Mouse (Mus musculus) hindbrain, embryonic 11.5 days (tissue): Measurements from ENCODE around the gene Ifitm6. TPM values are rescaled to one million over a fixed set of nuclear protein-coding genes. Genes with fewer than 3 reads are reported as not detected.
"Not testable (repeated sequence)": the region's sequence is repeated elsewhere in the genome, so short reads cannot be mapped to it uniquely, and the experiment has no call there.

Experiments used
- ATAC-seq: fragments of 200-750 bp; cut with Nextera tagmentation; 2 replicates; pipeline ENCODE4 v1.8.0; 2017; ENCODE audit warnings: mild to moderate bottlenecking, moderate TSS enrichment, moderate library complexity; ENCODE audit not compliant: low FRiP score
- DNase-seq: peaks from one replicate; pipeline ENCODE4 v3.0.0-alpha.2; 2015; ENCODE audit warnings: low spot score
- H3K27ac ChIP-seq: fragments of 300-500 bp; sonication (generic); 2 replicates; pipeline ENCODE4 v1.5.1; 2014; ENCODE audit warnings: mild to moderate bottlenecking, low read depth, low read length
- H3K27me3 ChIP-seq: fragments of 300-500 bp; sonication (generic); 2 replicates; pipeline ENCODE4 v1.6.1; 2014; ENCODE audit warnings: mild to moderate bottlenecking, low read length, moderate library complexity, mixed read lengths; ENCODE audit not compliant: control insufficient read depth, insufficient read depth
- H3K36me3 ChIP-seq: fragments of 300-500 bp; sonication (generic); 2 replicates; pipeline ENCODE4 v1.6.1; 2014; ENCODE audit warnings: mild to moderate bottlenecking, low read length, moderate library complexity, mixed read lengths; ENCODE audit not compliant: control insufficient read depth, insufficient read depth
- H3K4me1 ChIP-seq: fragments of 300-500 bp; sonication (generic); replicated peaks from 2 replicates; pipeline ENCODE4 v1.6.1; 2014; ENCODE audit warnings: low read length, mixed read lengths; ENCODE audit not compliant: control insufficient read depth, insufficient read depth
- H3K4me2 ChIP-seq: fragments of 300-500 bp; sonication (generic); replicated peaks from 2 replicates; pipeline ENCODE4 v1.6.1; 2014; ENCODE audit warnings: mild to moderate bottlenecking, low read depth, low read length
- H3K4me3 ChIP-seq: fragments of 300-500 bp; sonication (generic); 2 replicates; pipeline ENCODE4 v1.5.1; 2014; ENCODE audit warnings: low read depth, low read length
- H3K9ac ChIP-seq: fragments of 300-500 bp; sonication (generic); 2 replicates; pipeline ENCODE4 v1.6.1; 2014; ENCODE audit warnings: low read depth, low read length
- H3K9me3 ChIP-seq: fragments of 300-500 bp; sonication (generic); 2 replicates; pipeline ENCODE4 v1.6.1; 2016; ENCODE audit warnings: low read length; ENCODE audit not compliant: control insufficient read depth
- WGBS: fragments of 180-500 bp; shearing (Covaris S2); extraction: QIAGEN DNeasy Blood & Tissue Kit; methylation state at CpG from one replicate; pipeline ENCODE4 v1.1.7; 2014; 5-methylcytosine and 5-hydroxymethylcytosine counted together
- polyA plus RNA-seq: library from polyadenylated mRNA; unstranded; fragments of >200 nt; fragmentation: Nextera tagmentation; extraction: Ambion mirVana; gene quantifications from 2 replicates; pipeline ENCODE4 v1.2.1, GENCODE M21; 2014

Gene Ifitm6
- polyA plus RNA-seq, 1 experiment from 2014 or later, result not detected

GRCm38 (mm10) chr7:140990185-140990584 is 27.5 kb downstream of the Ifitm6 start:
- Histone ChIP-seq H3K36me3 (no peaks in the 10 kb centered on the region), H3K9ac (no peak overlapping the region), H3K27me3 (no peaks in the 10 kb centered on the region), H3K4me1 (no peaks in the 10 kb centered on the region), H3K9me3 (no peaks in the 10 kb centered on the region), H3K4me2 (no peak overlapping the region), H3K27ac (no peak overlapping the region), H3K4me3 (no peak overlapping the region)
- DNase-seq (no peak), ATAC-seq (no peak)
- 68% methylated on average over 6 of the region's 6 CpGs for WGBS

GRCm38 (mm10) chr7:140989022-140989421 is 28.7 kb downstream of the Ifitm6 start:
- Histone ChIP-seq H3K9ac (no peak overlapping the region), H3K4me1 (no peaks in the 10 kb centered on the region), H3K9me3 (no peaks in the 10 kb centered on the region), H3K4me3 (no peak overlapping the region), H3K27ac (no peak overlapping the region), H3K27me3 (no peaks in the 10 kb centered on the region), H3K4me2 (no peak overlapping the region), H3K36me3 (no peaks in the 10 kb centered on the region)
- 78% methylated on average over 4 of the region's 4 CpGs for WGBS
- no peak for DNase-seq
- ATAC-seq, result no peak

GRCm38 (mm10) chr7:140987182-140988138 is 30.3 kb downstream of the Ifitm6 start:
- Histone ChIP-seq H3K9ac (no peak overlapping the region), H3K27ac (no peak overlapping the region), H3K4me1 (no peaks in the 10 kb centered on the region), H3K27me3 (no peaks in the 10 kb centered on the region), H3K9me3 (no peaks in the 10 kb centered on the region), H3K4me2 (no peak overlapping the region), H3K4me3 (no peak overlapping the region), H3K36me3 (no peaks in the 10 kb centered on the region)
- ATAC-seq (no peak), DNase-seq (no peak)
- WGBS, result 89% methylated on average over 17 of the region's 17 CpGs

GRCm38 (mm10) chr7:140982971-140983370 is 34.8 kb downstream of the Ifitm6 start:
- Histone ChIP-seq H3K9me3 (no peaks in the 10 kb centered on the region), H3K4me3 (no peak overlapping the region), H3K4me2 (no peak overlapping the region), H3K27me3 (no peaks in the 10 kb centered on the region), H3K9ac (no peak overlapping the region), H3K36me3 (no peaks in the 10 kb centered on the region), H3K4me1 (no peaks in the 10 kb centered on the region), H3K27ac (no peak overlapping the region)
- 90% methylated on average over 7 of the region's 7 CpGs for WGBS
- ATAC-seq (no peak), DNase-seq (no peak)

GRCm38 (mm10) chr7:140981704-140982103 is 36.0 kb downstream of the Ifitm6 start:
- H3K9me3 ChIP-seq, result no peaks in the 10 kb centered on the region
- H3K27ac ChIP-seq, result no peak overlapping the region
- no peak overlapping the region for H3K4me3 ChIP-seq
- H3K27me3 ChIP-seq, result no peaks in the 10 kb centered on the region
- H3K36me3 ChIP-seq, result no peaks in the 10 kb centered on the region
- H3K4me1 ChIP-seq, result no peaks in the 10 kb centered on the region
- H3K9ac ChIP-seq, result no peak overlapping the region
- no peak for ATAC-seq
- no peak for DNase-seq
- no peak overlapping the region for H3K4me2 ChIP-seq
- 89% methylated on average over 8 of the region's 8 CpGs for WGBS

- H3K27me3 ChIP-seq, H3K36me3 ChIP-seq, H3K4me2 ChIP-seq, H3K27ac ChIP-seq, DNase-seq, ATAC-seq, H3K9me3 ChIP-seq, H3K4me1 ChIP-seq, H3K9ac ChIP-seq, H3K4me3 ChIP-seq: not testable (repeated sequence)
- WGBS, result 93% methylated on average over 9 of the region's 9 CpGs
These were observed 41.0 kb downstream of the Ifitm6 start for GRCm38 (mm10) chr7:140976720-140977119.

- H3K9ac ChIP-seq, result no peak overlapping the region
- H3K27me3 ChIP-seq, result no peaks in the 10 kb centered on the region
- DNase-seq (no peak), ATAC-seq (no peak)
- no peak overlapping the region for H3K27ac ChIP-seq
- H3K4me3 ChIP-seq, result no peak overlapping the region
- peaks cover 2% of the 10 kb centered on the region; the same call in 1 of the 2 replicates for H3K4me1 ChIP-seq
- no peaks in the 10 kb centered on the region for H3K36me3 ChIP-seq
- H3K9me3 ChIP-seq, result no peaks in the 10 kb centered on the region
- H3K4me2 ChIP-seq, result no peak overlapping the region
- 27% methylated on average over 3 of the region's 3 CpGs for WGBS
These were observed 42.3 kb downstream of the Ifitm6 start for GRCm38 (mm10) chr7:140975465-140975864.

- ATAC-seq (no peak), DNase-seq (no peak)
- Histone ChIP-seq H3K27ac (no peak overlapping the region), H3K4me3 (no peak overlapping the region), H3K27me3 (no peaks in the 10 kb centered on the region), H3K9ac (no peak overlapping the region), H3K36me3 (no peaks in the 10 kb centered on the region), H3K9me3 (no peaks in the 10 kb centered on the region), H3K4me1 (peaks cover 2% of the 10 kb centered on the region; the same call in 1 of the 2 replicates), H3K4me2 (no peak overlapping the region)
- 13% methylated on average over 9 of the region's 9 CpGs for WGBS
These were observed 42.8 kb downstream of the Ifitm6 start for GRCm38 (mm10) chr7:140974940-140975339.
